Mouse (Mus musculus) lung, adult 18-20 months (tissue): ENCODE results near the gene Tgm1.

Experiments
- DNase-seq, 2 experiments: peaks; one replicate each; pipeline ENCODE4 v3.0.0; 2022; ENCODE audit warnings: mixed read lengths in 2 of 2

Gene Tgm1

GRCm38 (mm10) chr14:55671833-55672740 is 41.6 kb downstream of the Tgm1 start, which contains the start of the genes Gmpr2 and Nedd8:
Gene Gmpr2, plus strand, starts transcription at chr14:55671941.
Gene Nedd8, minus strand, starts transcription at chr14:55672124.
- peak; percentile 95 to 96 for DNase-seq

GRCm38 (mm10) chr14:55671486-55671832 is 42.3 kb downstream of the Tgm1 start:
- no peak for DNase-seq

GRCm38 (mm10) chr14:55660636-55661035 is 53.1 kb downstream of the Tgm1 start:
- DNase-seq: no peak

DNA sequence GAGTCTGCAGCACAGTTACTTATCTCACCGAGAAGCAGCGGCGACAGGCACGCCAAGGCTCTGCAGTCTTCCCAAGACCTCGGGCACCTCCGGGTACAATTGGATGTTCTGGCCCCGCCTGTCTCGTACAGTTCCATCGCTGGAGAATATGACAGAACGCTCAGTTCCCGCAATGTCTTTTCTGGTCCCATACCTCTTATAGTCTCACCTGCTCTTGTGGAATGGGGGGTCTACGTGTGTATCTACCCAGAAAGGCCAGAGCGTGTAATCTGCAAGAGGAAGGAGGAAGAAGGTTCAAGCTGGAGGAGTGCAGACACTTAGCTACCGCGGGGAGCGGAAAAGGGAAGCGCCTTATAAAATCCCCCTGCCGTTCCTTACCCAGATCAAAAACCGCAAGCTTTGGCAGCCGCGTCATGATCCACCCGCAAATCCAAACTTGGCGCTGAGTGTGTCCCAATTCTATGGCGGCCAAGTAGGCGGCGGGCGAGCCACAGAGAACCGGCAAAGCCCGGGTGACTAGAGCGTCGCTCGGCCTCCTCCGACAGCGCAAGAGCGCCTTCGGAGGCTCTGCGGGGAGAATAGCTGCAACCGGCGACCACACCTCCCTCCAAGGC is 53.7 kb downstream of the Tgm1 start, which contains the start of gene Mdp1:
Gene Mdp1 (minus strand): TSS at position 549 of the 614 bp plus-strand sequence.
- peak; percentile 75 to 81 for DNase-seq

DNA sequence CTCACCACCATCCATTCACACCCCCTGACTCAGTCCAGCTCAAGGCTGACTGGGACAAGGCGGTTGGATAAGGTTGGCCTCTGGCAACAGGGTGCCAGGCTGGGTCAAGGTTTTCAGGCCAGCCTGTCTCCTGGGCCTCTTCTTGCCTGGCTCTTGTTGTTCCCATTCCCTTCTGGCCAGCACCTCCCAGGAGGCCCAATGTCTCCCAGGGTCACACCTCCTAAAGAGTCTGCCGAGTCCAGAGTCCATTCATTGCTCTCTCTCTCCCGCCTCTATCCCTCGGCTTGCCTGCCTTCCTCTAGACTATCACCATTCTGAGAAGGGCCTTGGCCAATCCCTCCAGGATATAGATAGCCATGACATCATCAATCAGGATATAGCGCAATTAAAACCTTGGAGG is 55.7 kb downstream of the Tgm1 start:
- DNase-seq: no peak

DNA sequence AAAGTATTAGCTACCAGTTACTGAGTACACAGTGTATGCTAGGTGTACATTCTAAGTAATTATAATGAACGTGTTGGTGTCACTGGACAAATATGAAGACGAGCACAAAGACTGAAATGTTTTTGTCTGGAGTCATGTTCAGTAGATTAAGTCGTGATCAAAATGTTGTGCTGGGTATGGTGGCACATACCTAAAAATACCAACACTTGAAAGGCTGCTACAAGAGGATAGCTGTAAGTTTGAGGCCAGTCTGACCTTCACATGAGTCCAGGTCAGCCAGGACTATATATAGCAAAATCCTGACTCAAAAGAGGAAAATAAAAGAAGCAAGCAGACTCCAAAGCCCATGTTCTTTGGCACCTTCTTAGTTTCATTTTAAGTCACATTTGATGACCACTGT is 56.8 kb downstream of the Tgm1 start:
- no peak for DNase-seq

GRCm38 (mm10) chr14:55651528-55651927 is 62.2 kb downstream of the Tgm1 start:
- DNase-seq: no peak
